Mouse (Mus musculus): Measurements from ENCODE around the gene Bcl11a. TPM values are rescaled to one million over a fixed set of nuclear protein-coding genes. Genes with fewer than 3 reads are reported as not detected.

Gene Bcl11a
- polyA plus RNA-seq, 1 experiment: 4.9 TPM

GRCm38 (mm10) chr11:24214509-24215134 lies 136.8 kb downstream of the Bcl11a start:
- H3K4me1 ChIP-seq (ENCODE audit: control insufficient read depth): peaks cover 2% of the 10 kb centered on the region; the same call in 1 of the 2 replicates
- no peak overlapping the region for H3K4me3 ChIP-seq (replicated peaks)
- TF ChIP-seq GATA1 (IDR thresholded peaks at IDR 0.05; ENCODE audit: low read length): no peak
- no peak for TF ChIP-seq TAL1 (IDR thresholded peaks at IDR 0.05; ENCODE audit: low read length)
- no peaks in the 10 kb centered on the region; the same call in 1 of the 2 replicates for H3K27me3 ChIP-seq (ENCODE audit: control insufficient read depth)
- no peaks in the 10 kb centered on the region for H3K9me3 ChIP-seq (ENCODE audit: control insufficient read depth, low read length)
- H3K36me3 ChIP-seq (ENCODE audit: control insufficient read depth): no peaks in the 10 kb centered on the region

- Histone ChIP-seq H3K36me3 (ENCODE audit: control insufficient read depth) (no peaks in the 10 kb centered on the region), H3K27me3 (ENCODE audit: control insufficient read depth) (no peaks in the 10 kb centered on the region; the same call in 1 of the 2 replicates), H3K9me3 (ENCODE audit: control insufficient read depth, low read length) (no peaks in the 10 kb centered on the region), H3K4me1 (ENCODE audit: control insufficient read depth) (peaks cover 2% of the 10 kb centered on the region; the same call in 1 of the 2 replicates), H3K4me3 (replicated peaks) (no peak overlapping the region)
- TF ChIP-seq GATA1 (IDR thresholded peaks at IDR 0.05; ENCODE audit: low read length): no peak
- no peak for TF ChIP-seq TAL1 (IDR thresholded peaks at IDR 0.05; ENCODE audit: low read length)
These were observed 140.0 kb downstream of the Bcl11a start for GRCm38 (mm10) chr11:24217741-24218333.

- no peak for TF ChIP-seq TAL1 (IDR thresholded peaks at IDR 0.05; ENCODE audit: low read length)
- TF ChIP-seq GATA1 (IDR thresholded peaks at IDR 0.05; ENCODE audit: low read length): no peak
- H3K9me3 ChIP-seq (ENCODE audit: control insufficient read depth, low read length): no peaks in the 10 kb centered on the region
- no peaks in the 10 kb centered on the region for H3K36me3 ChIP-seq (ENCODE audit: control insufficient read depth)
- H3K4me1 ChIP-seq (ENCODE audit: control insufficient read depth): no peaks in the 10 kb centered on the region
- no peaks in the 10 kb centered on the region; the same call in 1 of the 2 replicates for H3K27me3 ChIP-seq (ENCODE audit: control insufficient read depth)
- no peak overlapping the region for H3K4me3 ChIP-seq (replicated peaks)
These were observed 143.9 kb downstream of the Bcl11a start for GRCm38 (mm10) chr11:24221601-24222307.

Other genes starting within 250 kb of the Bcl11a start
- 0.04 and 0.06 TPM in 2 replicates for gene Papolg, start 182.8 kb upstream of the Bcl11a start, polyA plus RNA-seq (2012)
- not detected in 2 replicates for gene A830031A19Rik, start 3.0 kb upstream of the Bcl11a start, polyA plus RNA-seq (2012)

All from erythroblast, embryonic 14.5 days (primary cell).